Mouse (Mus musculus) liver, adult (tissue): ENCODE data around the gene Id2.

Source experiments
- GATA4 ChIP-seq: IDR thresholded peaks from 2 replicates; pipeline ENCODE4 v1.6.1; 2014; ENCODE audit warnings: mild to moderate bottlenecking, low read length; ENCODE audit not compliant: insufficient replicate concordance

Id2 gene

GRCm38 (mm10) chr12:25097052-25097209 lies at the start of gene Id2:
Gene Id2 (minus strand): TSS chr12:25097140.
- TF ChIP-seq GATA4: no peak

DNA sequence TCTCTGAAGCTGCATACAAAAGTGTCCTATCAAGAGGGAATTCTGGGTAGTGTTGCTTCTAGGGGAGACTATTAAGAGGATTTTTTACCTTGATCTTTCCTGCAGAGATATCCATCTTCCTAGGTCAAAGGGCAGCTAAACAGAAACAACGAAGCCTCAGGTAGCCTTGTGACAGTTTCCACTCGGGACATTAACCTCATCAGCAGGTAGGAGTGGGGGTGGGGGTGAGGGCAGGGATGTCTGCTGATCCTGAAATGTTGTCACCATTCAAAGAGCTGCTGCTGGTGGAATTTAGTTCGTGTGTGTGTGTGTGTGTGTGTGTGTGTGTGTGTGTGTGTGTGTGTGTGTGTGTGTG lies 48.4 kb upstream of the Id2 start:
- TF ChIP-seq GATA4: no peak

DNA sequence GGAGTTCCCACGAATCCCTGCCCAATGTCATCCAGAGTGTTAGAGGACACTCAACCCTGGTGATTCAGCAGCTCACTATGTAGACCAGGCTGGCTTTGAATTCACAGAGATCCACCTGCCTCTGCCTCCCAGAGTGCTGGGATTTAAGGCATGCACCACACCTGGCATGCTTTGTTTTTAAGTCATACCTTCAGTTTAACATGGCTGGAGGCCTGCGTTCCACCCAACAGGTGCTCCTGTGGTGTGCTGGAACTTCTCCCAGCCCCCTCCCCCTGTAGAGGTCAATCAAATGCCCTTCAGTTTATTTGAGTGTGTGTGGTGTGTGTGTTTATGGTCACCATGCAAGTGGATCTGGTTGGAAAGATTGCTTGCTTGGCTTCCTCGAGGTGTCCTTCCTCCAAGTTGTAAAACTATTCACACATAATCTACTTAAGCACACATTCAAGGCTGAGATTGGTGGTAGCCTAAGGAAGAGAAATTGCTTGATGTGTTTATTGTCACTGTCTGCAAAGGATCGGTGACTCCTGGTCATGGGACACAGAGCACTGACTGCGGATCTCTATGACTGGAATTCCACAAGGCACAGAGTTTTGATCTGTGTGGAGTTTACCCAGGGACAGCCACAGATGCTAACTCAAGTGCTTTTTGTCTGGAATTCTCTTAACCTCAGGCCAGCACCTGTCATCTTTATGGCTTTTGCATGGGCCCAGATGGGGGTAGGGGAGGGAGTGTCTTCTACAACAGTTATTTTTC lies 47.8 kb upstream of the Id2 start:
- TF ChIP-seq GATA4: no peak

DNA sequence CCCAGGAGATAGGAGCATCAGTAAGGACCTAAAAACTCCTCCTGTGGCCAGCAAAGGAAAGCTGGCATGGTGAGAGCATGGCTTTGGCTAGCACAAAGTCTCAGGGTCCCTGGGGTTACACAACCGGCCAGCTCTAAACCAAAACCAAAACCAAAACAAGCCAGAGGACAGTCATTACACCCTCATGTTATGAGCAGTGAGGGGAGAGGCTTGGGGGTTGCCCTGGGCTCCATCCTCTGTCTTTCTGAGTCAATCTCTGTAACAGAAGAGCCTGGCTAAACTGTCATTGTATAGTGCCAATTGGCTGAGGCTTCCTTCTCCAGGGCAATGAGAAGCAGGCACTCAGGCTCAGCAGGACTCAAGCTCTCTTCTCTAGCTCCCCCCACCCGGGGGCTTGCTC lies 46.6 kb upstream of the Id2 start:
- TF ChIP-seq GATA4: no peak

GRCm38 (mm10) chr12:25142251-25142650 lies 45.3 kb upstream of the Id2 start:
- TF ChIP-seq GATA4: no peak

- no peak for TF ChIP-seq GATA4
These were observed 44.4 kb upstream of the Id2 start for GRCm38 (mm10) chr12:25141311-25141710.

GRCm38 (mm10) chr12:25140115-25140514 lies 43.2 kb upstream of the Id2 start:
- no peak for TF ChIP-seq GATA4

DNA sequence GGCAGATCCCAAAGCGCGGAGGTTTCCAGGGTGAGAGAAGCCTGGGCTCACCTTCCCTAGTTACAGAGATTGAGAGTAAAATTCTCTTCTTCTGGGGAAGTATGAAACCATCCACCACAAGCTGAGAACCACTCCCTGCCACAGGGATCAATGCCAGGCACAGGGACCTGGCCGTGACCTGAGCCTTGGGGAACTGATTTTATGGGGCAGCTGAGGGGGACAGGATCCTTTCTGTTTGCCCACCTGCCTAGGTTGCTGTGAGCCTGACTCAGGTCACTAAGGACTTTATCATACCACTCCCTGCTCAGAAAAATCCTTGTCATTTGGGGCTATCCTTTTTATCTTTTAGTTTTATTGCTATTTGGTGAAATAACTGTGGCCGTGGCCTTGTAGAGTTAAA lies 41.7 kb upstream of the Id2 start:
- no peak for TF ChIP-seq GATA4

DNA sequence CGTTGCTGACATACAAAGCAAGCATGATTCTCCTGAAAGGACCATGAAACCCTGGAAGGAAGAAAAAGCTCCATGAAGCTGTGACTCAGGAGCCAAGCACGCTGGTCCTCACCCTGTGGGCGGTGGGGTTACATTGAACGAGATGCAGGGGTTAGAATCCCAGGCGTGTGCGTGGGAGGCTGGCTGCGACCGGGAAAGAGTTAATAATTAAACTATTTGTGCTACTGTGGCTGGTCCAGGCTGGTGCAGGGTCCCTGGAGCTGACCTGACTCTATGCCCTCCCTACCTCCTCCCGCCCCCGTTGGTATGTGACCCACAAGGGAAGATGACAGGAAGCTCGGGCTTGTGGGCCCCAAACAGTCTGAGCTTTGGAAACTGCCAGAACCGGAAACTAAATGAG lies 35.1 kb upstream of the Id2 start:
- TF ChIP-seq GATA4: no peak

- TF ChIP-seq GATA4: no peak
These were observed 30.7 kb upstream of the Id2 start for GRCm38 (mm10) chr12:25127629-25128028.

GRCm38 (mm10) chr12:25126228-25126627 lies 29.3 kb upstream of the Id2 start:
- no peak for TF ChIP-seq GATA4

DNA sequence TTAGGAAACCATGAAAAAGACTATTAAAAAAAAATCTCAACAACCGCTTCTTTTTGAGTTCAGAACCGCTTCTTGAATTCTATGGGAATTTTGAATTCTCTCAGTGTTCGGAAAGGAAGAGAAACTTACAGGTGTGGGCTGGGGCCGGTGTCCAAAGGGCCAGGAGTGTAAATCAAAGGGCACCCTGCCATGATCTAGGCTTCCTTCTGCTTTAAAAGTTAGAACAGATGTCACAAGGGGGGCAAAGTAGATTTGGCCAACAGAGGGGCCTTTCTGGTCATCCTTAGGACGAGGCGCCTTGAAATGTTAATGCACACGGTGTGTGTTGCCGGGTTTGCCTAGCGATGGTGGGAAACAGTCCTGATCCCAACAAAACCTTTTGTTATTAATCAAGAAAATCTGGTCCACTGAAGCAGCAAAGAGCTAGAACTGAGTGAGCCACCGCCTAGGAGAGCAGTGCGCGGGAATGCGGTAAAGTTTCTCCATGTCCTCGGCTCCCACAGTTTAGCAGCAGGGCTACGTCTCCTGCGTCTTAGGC lies 28.4 kb upstream of the Id2 start:
- TF ChIP-seq GATA4: no peak

DNA sequence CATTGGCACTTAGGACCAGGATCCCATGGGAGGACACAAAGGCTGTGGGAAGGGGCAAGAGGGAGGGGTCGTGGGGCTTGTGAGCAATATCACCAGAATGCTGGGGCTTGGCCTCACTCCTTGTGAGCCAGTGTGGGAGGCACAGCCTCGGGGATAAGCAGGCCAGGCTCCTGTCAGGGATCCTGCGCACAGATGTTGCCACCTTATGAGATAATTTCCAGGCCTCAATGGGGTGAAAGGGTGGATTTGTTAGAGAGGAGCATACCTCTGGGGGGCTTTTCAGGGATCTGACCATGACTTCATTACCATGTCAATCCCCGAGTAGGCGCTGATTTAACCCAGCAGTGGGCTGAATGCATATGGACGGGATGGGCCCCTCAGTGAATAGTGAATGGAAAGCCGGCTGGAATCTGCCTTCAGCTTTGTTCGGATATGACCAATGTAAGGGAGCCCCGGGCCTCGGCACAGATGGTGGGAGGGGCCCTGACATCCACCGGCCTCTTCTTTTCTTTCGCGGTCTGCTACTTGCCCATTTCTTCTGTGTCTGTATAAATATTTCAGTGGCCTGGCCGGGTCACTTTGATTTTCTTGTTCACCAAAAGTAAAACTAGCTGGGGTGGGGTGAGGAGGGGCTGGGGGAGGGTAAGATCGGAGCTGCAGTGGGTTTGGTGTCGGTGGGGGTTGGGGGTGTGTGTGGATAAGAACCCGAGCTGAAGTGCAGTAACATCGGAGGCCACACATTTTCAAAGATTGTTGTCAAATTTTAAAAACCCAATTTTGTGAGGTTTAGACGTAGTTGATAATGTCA lies 27.7 kb upstream of the Id2 start:
- no peak for TF ChIP-seq GATA4

DNA sequence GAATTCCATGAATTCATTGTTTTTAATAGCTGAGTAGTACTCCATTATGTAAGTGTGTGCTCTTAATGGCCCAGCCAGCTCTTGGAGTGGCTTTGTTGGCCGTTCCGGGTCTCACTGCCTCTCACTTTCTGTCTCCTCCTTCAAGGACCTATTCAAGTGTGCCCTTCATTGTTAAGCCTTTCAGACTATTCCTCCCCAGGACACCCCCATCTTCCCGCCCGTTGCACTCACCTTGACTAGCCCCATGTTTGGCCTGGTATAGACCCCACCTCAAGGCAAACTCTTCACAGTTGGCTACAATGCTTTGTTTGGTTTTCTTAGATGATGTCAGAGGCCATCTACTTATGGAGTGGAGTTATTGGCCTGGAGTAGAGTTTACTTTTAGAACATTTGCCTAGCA lies 23.8 kb upstream of the Id2 start:
- TF ChIP-seq GATA4: no peak

DNA sequence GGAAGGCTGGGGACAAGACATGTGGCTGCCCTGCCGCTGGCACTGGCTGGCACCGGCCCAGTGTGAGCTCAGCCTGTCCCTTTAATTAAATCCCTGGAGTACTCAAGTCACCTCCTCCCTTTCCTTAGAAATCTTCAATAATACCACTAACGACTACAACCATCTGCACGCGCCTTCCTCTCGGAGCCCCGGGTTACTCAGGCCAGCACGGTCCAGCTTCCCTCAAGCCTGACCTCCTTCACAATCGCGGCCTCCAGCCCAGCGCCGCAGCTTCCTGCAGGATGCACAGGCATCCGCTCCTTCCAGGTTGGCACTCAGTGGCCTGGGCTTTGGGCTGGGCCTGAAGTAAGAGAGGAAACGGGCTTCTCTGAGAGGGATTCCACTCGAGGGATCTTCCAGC lies 22.3 kb upstream of the Id2 start:
- peak; percentile 96 for TF ChIP-seq GATA4

GRCm38 (mm10) chr12:25117856-25118511 lies 21.0 kb upstream of the Id2 start:
- no peak; the same call in 1 of the 2 replicates for TF ChIP-seq GATA4
